Mouse (Mus musculus): ENCODE data around the gene Eif3g. TPM values are rescaled to one million over a fixed set of nuclear protein-coding genes. Genes with fewer than 3 reads are reported as not detected.

The Eif3g gene
- polyA plus RNA-seq (2014; fragmentation: Nextera tagmentation; extraction: Ambion mirVana) = 348 and 354 TPM in 2 replicates

DNA sequence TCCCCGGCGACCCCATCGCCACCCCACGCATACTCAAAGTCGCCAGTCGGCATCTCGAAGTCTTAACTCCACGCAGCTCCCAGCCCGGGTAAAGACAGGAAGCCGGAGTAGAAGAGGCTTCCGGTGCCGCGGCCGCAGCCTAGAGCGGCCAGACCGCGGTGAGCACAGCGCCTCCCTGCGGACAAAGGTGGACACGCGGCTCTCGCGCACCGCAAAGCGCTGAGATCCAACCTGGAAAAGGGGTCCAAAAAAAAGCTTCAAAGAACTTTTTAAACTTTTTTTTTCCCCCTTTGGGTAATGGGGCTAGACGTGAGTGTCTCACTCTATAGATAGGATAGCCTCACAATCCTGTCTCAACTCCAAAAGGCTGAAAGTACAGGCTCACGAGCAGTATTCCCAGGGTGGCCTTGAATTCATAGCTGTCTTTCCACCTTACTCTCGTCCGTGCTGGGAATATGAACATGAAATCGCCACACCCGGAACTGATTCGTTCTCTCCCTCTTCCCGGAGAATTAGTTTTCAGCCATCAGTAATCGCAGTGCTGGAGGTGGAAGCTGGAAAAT lies at the start of gene Eif3g:
Gene Eif3g (minus strand): TSS at position 113 of the 563 bp plus-strand sequence.
- ATAC-seq (ENCODE audit: low FRiP score) (peak; percentile 86), DNase-seq (ENCODE audit: low spot score, missing footprints) (peak; percentile 99)

GRCm38 (mm10) chr9:20946066-20946880 lies 47.9 kb upstream of the Eif3g start:
- H3K4me1 ChIP-seq (ENCODE audit: control insufficient read depth, insufficient read depth, low read length) = peaks cover 7% of the 10 kb centered on the region
- 89% methylated on average over 16 of the region's 16 CpGs for WGBS
- no peaks in the 10 kb centered on the region for H3K9me3 ChIP-seq (ENCODE audit: control insufficient read depth, low read length)
- no peak for ATAC-seq (ENCODE audit: low FRiP score)
- no peaks in the 10 kb centered on the region for H3K27me3 ChIP-seq (ENCODE audit: control insufficient read depth, insufficient read depth, low read length)
- 0 out of 2 replicates have a peak, but pooled peaks cover 2% of the 10 kb centered on the region for H3K36me3 ChIP-seq (ENCODE audit: control insufficient read depth, insufficient read depth, low read length)
- DNase-seq (ENCODE audit: low spot score, missing footprints) = peak; percentile 49
- no peak overlapping the region for H3K27ac ChIP-seq (ENCODE audit: low read depth, low read length)
- no peak overlapping the region for H3K9ac ChIP-seq (ENCODE audit: low read length)
- H3K4me3 ChIP-seq (ENCODE audit: low read depth, low read length) = no peak overlapping the region
- no peak overlapping the region for H3K4me2 ChIP-seq

More for the DNA sequence above, at the start of gene Eif3g:
- 7% methylated on average over 32 of the region's 34 CpGs for WGBS
- H3K9me3 ChIP-seq (ENCODE audit: control insufficient read depth, low read length) = no peaks in the 10 kb centered on the region
- H3K4me1 ChIP-seq (ENCODE audit: control insufficient read depth, insufficient read depth, low read length) = peaks cover 9% of the 10 kb centered on the region
- peak within 1 kb of the TSS; percentile 85 for H3K4me3 ChIP-seq (ENCODE audit: low read depth, low read length)
- H3K27ac ChIP-seq (ENCODE audit: low read depth, low read length) = no peak within 1 kb of the TSS
- H3K27me3 ChIP-seq (ENCODE audit: control insufficient read depth, insufficient read depth, low read length) = no peaks in the 10 kb centered on the region
- H3K36me3 ChIP-seq (ENCODE audit: control insufficient read depth, insufficient read depth, low read length) = peaks cover 24% of the 10 kb centered on the region
- peak within 1 kb of the TSS; percentile 86 for H3K4me2 ChIP-seq
- H3K9ac ChIP-seq (ENCODE audit: low read length) = peak within 1 kb of the TSS; percentile 95

GRCm38 (mm10) chr9:20944697-20945370 lies 46.4 kb upstream of the Eif3g start:
- no peak overlapping the region for H3K27ac ChIP-seq (ENCODE audit: low read depth, low read length)
- DNase-seq (ENCODE audit: low spot score, missing footprints) (peak; percentile 65), ATAC-seq (ENCODE audit: low FRiP score) (no peak)
- H3K9me3 ChIP-seq (ENCODE audit: control insufficient read depth, low read length) = no peaks in the 10 kb centered on the region
- H3K4me3 ChIP-seq (ENCODE audit: low read depth, low read length) = no peak overlapping the region
- peaks cover 11% of the 10 kb centered on the region for H3K36me3 ChIP-seq (ENCODE audit: control insufficient read depth, insufficient read depth, low read length)
- no peaks in the 10 kb centered on the region for H3K27me3 ChIP-seq (ENCODE audit: control insufficient read depth, insufficient read depth, low read length)
- H3K4me2 ChIP-seq = no peak overlapping the region
- 87% methylated on average over 4 of the region's 4 CpGs for WGBS
- H3K9ac ChIP-seq (ENCODE audit: low read length) = no peak overlapping the region
- no peaks in the 10 kb centered on the region for H3K4me1 ChIP-seq (ENCODE audit: control insufficient read depth, insufficient read depth, low read length)

DNA sequence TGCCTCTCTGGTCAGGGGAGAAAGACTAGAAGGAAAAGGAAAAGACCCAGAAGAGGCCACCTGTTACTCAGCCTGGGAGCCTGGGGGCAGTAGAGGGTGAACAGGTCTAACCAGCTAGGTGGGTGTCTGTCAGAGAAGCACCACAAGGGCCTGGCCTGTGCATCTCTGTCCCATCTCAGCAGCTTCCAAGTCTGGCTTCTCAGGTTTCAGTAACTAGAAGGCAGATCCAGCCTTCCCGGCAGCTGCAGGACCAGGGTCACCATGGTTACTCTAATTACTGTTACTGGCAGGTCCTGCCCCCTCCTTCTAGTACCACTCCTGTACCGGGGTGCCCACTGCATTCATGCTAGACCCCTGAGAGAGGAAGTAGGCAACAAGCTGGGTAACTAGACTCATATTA lies 45.5 kb upstream of the Eif3g start:
- H3K27ac ChIP-seq (ENCODE audit: low read depth, low read length) = no peak overlapping the region
- H3K9me3 ChIP-seq (ENCODE audit: control insufficient read depth, low read length) = no peaks in the 10 kb centered on the region
- ATAC-seq (ENCODE audit: low FRiP score) = no peak
- no peaks in the 10 kb centered on the region for H3K4me1 ChIP-seq (ENCODE audit: control insufficient read depth, insufficient read depth, low read length)
- DNase-seq (ENCODE audit: low spot score, missing footprints) = peak; percentile 71
- H3K27me3 ChIP-seq (ENCODE audit: control insufficient read depth, insufficient read depth, low read length) = no peaks in the 10 kb centered on the region
- peaks cover 19% of the 10 kb centered on the region for H3K36me3 ChIP-seq (ENCODE audit: control insufficient read depth, insufficient read depth, low read length)
- H3K4me2 ChIP-seq = no peak overlapping the region
- H3K9ac ChIP-seq (ENCODE audit: low read length) = no peak overlapping the region
- 28% methylated on average over 2 of the region's 2 CpGs for WGBS
- no peak overlapping the region for H3K4me3 ChIP-seq (ENCODE audit: low read depth, low read length)

DNA sequence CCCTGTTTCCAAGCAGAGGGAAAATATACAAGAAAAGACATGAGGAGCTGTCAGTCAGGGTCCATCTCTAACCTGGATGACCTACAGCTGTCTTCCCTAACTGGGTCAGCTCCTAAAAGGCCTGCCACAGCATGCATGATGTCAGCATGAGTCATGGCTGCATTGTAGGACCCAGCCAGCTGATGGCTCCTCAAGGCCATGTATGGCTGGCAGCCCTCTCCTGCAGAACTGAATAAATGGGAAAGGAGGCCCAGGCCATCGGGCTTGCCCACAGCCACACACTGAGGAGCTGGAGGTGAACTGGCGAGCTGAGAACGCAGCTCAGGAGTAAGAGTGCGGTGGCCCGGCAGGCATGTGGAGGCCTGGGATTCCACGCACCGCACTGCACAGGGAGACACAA lies 45.0 kb upstream of the Eif3g start:
- Histone ChIP-seq H3K4me3 (ENCODE audit: low read depth, low read length) (no peak overlapping the region), H3K27me3 (ENCODE audit: control insufficient read depth, insufficient read depth, low read length) (no peaks in the 10 kb centered on the region), H3K4me1 (ENCODE audit: control insufficient read depth, insufficient read depth, low read length) (no peaks in the 10 kb centered on the region), H3K4me2 (no peak overlapping the region), H3K36me3 (ENCODE audit: control insufficient read depth, insufficient read depth, low read length) (peaks cover 23% of the 10 kb centered on the region), H3K9me3 (ENCODE audit: control insufficient read depth, low read length) (no peaks in the 10 kb centered on the region), H3K27ac (ENCODE audit: low read depth, low read length) (no peak overlapping the region), H3K9ac (ENCODE audit: low read length) (no peak overlapping the region)
- DNase-seq (ENCODE audit: low spot score, missing footprints) (no peak), ATAC-seq (ENCODE audit: low FRiP score) (no peak)
- WGBS = 94% methylated on average over 7 of the region's 7 CpGs

- Histone ChIP-seq H3K27ac (ENCODE audit: low read depth, low read length) (no peak overlapping the region), H3K36me3 (ENCODE audit: control insufficient read depth, insufficient read depth, low read length) (peaks cover 70% of the 10 kb centered on the region), H3K9ac (ENCODE audit: low read length) (no peak overlapping the region), H3K9me3 (ENCODE audit: control insufficient read depth, low read length) (no peaks in the 10 kb centered on the region), H3K4me1 (ENCODE audit: control insufficient read depth, insufficient read depth, low read length) (no peaks in the 10 kb centered on the region), H3K4me2 (no peak overlapping the region), H3K27me3 (ENCODE audit: control insufficient read depth, insufficient read depth, low read length) (no peaks in the 10 kb centered on the region), H3K4me3 (ENCODE audit: low read depth, low read length) (no peak overlapping the region)
- ATAC-seq (ENCODE audit: low FRiP score) = no peak
- no peak for DNase-seq (ENCODE audit: low spot score, missing footprints)
- 89% methylated on average over 3 of the region's 3 CpGs for WGBS
These were observed 24.8 kb upstream of the Eif3g start for GRCm38 (mm10) chr9:20923258-20923657.

- Histone ChIP-seq H3K4me3 (ENCODE audit: low read depth, low read length) (no peak overlapping the region), H3K36me3 (ENCODE audit: control insufficient read depth, insufficient read depth, low read length) (peaks cover 69% of the 10 kb centered on the region), H3K27ac (ENCODE audit: low read depth, low read length) (no peak overlapping the region), H3K4me2 (no peak overlapping the region), H3K9me3 (ENCODE audit: control insufficient read depth, low read length) (no peaks in the 10 kb centered on the region), H3K4me1 (ENCODE audit: control insufficient read depth, insufficient read depth, low read length) (no peaks in the 10 kb centered on the region), H3K27me3 (ENCODE audit: control insufficient read depth, insufficient read depth, low read length) (no peaks in the 10 kb centered on the region), H3K9ac (ENCODE audit: low read length) (no peak overlapping the region)
- 85% methylated on average over 4 of the region's 4 CpGs for WGBS
- no peak for DNase-seq (ENCODE audit: low spot score, missing footprints)
- no peak for ATAC-seq (ENCODE audit: low FRiP score)
These were observed 17.7 kb upstream of the Eif3g start for GRCm38 (mm10) chr9:20916160-20916559.

GRCm38 (mm10) chr9:20909948-20910347 lies 11.5 kb upstream of the Eif3g start:
- H3K4me2 ChIP-seq = no peak overlapping the region
- DNase-seq (ENCODE audit: low spot score, missing footprints) = no peak
- no peak for ATAC-seq (ENCODE audit: low FRiP score)
- H3K9ac ChIP-seq (ENCODE audit: low read length) = no peak overlapping the region
- H3K36me3 ChIP-seq (ENCODE audit: control insufficient read depth, insufficient read depth, low read length) = peaks cover 67% of the 10 kb centered on the region
- no peaks in the 10 kb centered on the region for H3K27me3 ChIP-seq (ENCODE audit: control insufficient read depth, insufficient read depth, low read length)
- no peaks in the 10 kb centered on the region for H3K9me3 ChIP-seq (ENCODE audit: control insufficient read depth, low read length)
- H3K27ac ChIP-seq (ENCODE audit: low read depth, low read length) = no peak overlapping the region
- 96% methylated on average over 9 of the region's 9 CpGs for WGBS
- H3K4me1 ChIP-seq (ENCODE audit: control insufficient read depth, insufficient read depth, low read length) = no peaks in the 10 kb centered on the region
- H3K4me3 ChIP-seq (ENCODE audit: low read depth, low read length) = no peak overlapping the region

GRCm38 (mm10) chr9:20902174-20902491 lies 3.7 kb upstream of the Eif3g start:
- Histone ChIP-seq H3K9me3 (ENCODE audit: control insufficient read depth, low read length) (no peaks in the 10 kb centered on the region), H3K27ac (ENCODE audit: low read depth, low read length) (no peak overlapping the region), H3K36me3 (ENCODE audit: control insufficient read depth, insufficient read depth, low read length) (peaks cover 15% of the 10 kb centered on the region), H3K4me2 (no peak overlapping the region), H3K27me3 (ENCODE audit: control insufficient read depth, insufficient read depth, low read length) (no peaks in the 10 kb centered on the region), H3K4me3 (ENCODE audit: low read depth, low read length) (no peak overlapping the region), H3K9ac (ENCODE audit: low read length) (no peak overlapping the region), H3K4me1 (ENCODE audit: control insufficient read depth, insufficient read depth, low read length) (peaks cover 8% of the 10 kb centered on the region)
- DNase-seq (ENCODE audit: low spot score, missing footprints) = no peak
- WGBS = 49% methylated on average over 6 of the region's 6 CpGs
- ATAC-seq (ENCODE audit: low FRiP score) = no peak
